Mouse (Mus musculus) MEL (cell line): ENCODE data around the gene Cdh13.

Experiments
- CTCF ChIP-seq, 3 experiments: IDR thresholded peaks in 2 of 3; conservative IDR thresholded peaks in 1 of 3; 2 replicates each; pipeline ENCODE4 v1.5.1; 2011 to 2012; ENCODE audit warnings: low read length in 3 of 3, low read depth in 2 of 3, mild to moderate bottlenecking in 2 of 3, improper control_type of control experiment in 1 of 3, inconsistent platforms in 1 of 3, mixed read lengths in 1 of 3, moderate library complexity in 1 of 3; ENCODE audit not compliant: control insufficient read depth in 1 of 3, insufficient read depth in 1 of 3, poor library complexity in 1 of 3, severe bottlenecking in 1 of 3
- E2F4 ChIP-seq: IDR thresholded peaks from 2 replicates; pipeline ENCODE4 v1.6.1; 2011; ENCODE audit warnings: low read depth, low read length, improper control_type of control experiment, borderline replicate concordance
- ETS1 ChIP-seq: IDR thresholded peaks from 2 replicates; pipeline ENCODE4 v1.6.1; 2012; ENCODE audit warnings: low read depth, mild to moderate bottlenecking, inconsistent platforms, low read length, improper control_type of control experiment, moderate library complexity
- JUND ChIP-seq: IDR thresholded peaks from 2 replicates; pipeline ENCODE4 v1.6.1; 2011; ENCODE audit warnings: low read depth, mild to moderate bottlenecking, improper control_type of control experiment, low read length
- POLR2A ChIP-seq, 2 experiments: IDR thresholded peaks; 2 replicates each; pipeline ENCODE4 v1.6.1; 2011 to 2012; ENCODE audit warnings: low read length in 2 of 2, mild to moderate bottlenecking in 2 of 2, control low read depth in 1 of 2, improper control_type of control experiment in 1 of 2, low read depth in 1 of 2, moderate library complexity in 1 of 2; ENCODE audit not compliant: control insufficient read depth in 1 of 2, insufficient read depth in 1 of 2, poor library complexity in 1 of 2
- RCOR1 ChIP-seq: IDR thresholded peaks from 2 replicates; pipeline ENCODE4 v1.6.1; 2012; ENCODE audit warnings: low read depth, mild to moderate bottlenecking, inconsistent platforms, low read length, improper control_type of control experiment
- SIN3A ChIP-seq: IDR thresholded peaks from 2 replicates; pipeline ENCODE4 v1.6.1; 2012; ENCODE audit warnings: low read length, improper control_type of control experiment, inconsistent platforms
- TCF12 ChIP-seq: IDR thresholded peaks from 2 replicates; pipeline ENCODE4 v1.6.1; 2014; ENCODE audit warnings: low read depth, mild to moderate bottlenecking, inconsistent platforms, low read length, improper control_type of control experiment, moderate library complexity
- USF2 ChIP-seq, 2 experiments: IDR thresholded peaks; 2 replicates each; pipeline ENCODE4 v1.6.1; 2011 to 2012; ENCODE audit warnings: improper control_type of control experiment in 2 of 2, low read length in 2 of 2, borderline replicate concordance in 1 of 2, inconsistent platforms in 1 of 2, low read depth in 1 of 2, mild to moderate bottlenecking in 1 of 2; ENCODE audit not compliant: insufficient read depth in 1 of 2

- no peak for TF ChIP-seq CTCF (IDR thresholded peaks at IDR 0.05 in 2 of 3, conservative IDR thresholded peaks at IDR 0.05 in 1 of 3; ENCODE audit: control insufficient read depth in 1 of 3, insufficient read depth in 1 of 3, low read depth in 2 of 3, low read length in 3 of 3, poor library complexity in 1 of 3, severe bottlenecking in 1 of 3)
- TF ChIP-seq SIN3A, result no peak
- TF ChIP-seq TCF12, result no peak
- TF ChIP-seq JUND, result no peak
- no peak for TF ChIP-seq E2F4
- TF ChIP-seq ETS1, result no peak
- TF ChIP-seq POLR2A (IDR thresholded peaks at IDR 0.05; ENCODE audit: control insufficient read depth in 1 of 2, insufficient read depth in 1 of 2, low read depth in 1 of 2, low read length in 2 of 2, poor library complexity in 1 of 2), result no peak
- TF ChIP-seq RCOR1, result no peak
- TF ChIP-seq USF2 (IDR thresholded peaks at IDR 0.05; ENCODE audit: borderline replicate concordance in 1 of 2, insufficient read depth in 1 of 2, low read depth in 1 of 2, low read length in 2 of 2), result no peak
Observed at GRCm38 (mm10) chr8:118379657-118380056, 96.1 kb downstream of the Cdh13 start.
